Mouse (Mus musculus) adrenal gland, adult 8-10 months (tissue): ENCODE measurements at regions not wholly inside any gene's neighbourhood (a gene's known extent, or its start where the extent isn't known, plus 50 kb on each side); places are given as distances from the start of the nearest gene placed in this dataset.

Experiments
- DNase-seq: peaks from one replicate; pipeline ENCODE4 v3.0.0; 2022

DNA sequence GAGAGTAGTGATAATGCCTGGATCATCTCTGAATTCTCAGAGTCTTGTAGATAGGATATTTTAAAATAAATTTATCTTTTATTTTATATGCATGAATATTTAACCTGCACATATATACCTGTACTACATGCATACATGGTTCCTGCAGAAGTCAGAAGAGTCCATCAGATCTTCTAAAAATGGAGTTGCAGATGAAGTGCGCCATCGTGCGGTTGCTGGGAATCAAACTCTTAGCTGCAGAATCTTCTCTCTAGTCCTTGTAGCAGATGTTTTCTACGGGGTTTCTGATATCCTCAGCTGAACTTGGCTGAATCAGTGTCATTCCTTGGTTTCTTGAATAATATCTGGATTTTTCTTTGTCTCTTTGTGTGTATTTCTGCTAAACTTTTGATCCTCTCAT is 74.8 kb upstream of the Fam92a start:
- DNase-seq = no peak

DNA sequence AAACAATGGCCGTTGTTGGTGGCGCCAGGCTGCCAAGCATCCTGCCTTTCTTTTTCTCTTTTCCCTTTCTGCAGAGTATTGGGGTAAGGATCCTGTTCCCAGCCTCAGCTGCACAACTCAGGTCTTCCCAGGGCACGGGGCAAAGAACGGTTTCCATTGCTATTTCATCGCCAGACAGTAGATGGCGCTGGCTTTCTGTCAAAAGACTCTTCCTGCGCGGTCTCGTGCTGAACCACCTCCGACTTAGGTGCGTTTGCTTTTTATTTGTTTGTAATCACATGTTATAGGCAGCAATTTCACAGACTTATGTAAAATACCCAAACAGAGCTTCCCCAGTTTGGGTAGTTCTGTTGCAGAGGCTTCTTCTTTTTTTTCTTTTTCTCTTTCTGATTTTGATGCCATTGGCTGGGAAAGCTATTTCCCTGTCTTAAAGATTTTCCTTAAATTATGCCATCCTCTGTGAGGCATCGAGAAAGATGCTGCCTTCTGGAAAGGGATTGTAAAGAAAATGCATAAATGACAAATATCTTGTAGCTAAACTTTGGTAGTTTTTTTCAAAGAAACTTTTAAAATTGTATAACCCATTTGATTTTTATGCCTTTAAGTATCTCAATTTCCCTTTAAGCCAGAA is 69.2 kb upstream of the Fam92a start:
- DNase-seq = peak; percentile 11

DNA sequence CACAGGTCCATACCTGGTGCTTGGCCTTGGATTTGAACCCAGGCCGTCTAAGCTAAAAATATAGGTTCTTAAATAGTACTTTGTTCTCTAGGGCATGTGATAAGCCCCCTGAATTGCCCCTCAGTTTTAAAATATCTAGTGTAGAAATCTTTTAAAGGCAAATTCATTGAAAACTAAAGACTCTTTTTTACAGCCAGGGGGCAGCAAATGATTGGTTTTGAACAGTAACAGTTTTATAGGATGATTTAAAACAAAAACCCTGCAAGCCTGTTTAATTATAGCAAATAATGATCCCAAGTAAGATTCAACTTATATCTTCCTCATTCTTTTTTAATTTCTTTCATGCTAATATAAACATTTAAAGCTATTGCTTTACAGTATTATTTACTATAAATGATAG is 58.9 kb upstream of the Fam92a start:
- no peak for DNase-seq
